In the genomic region with DNA sequence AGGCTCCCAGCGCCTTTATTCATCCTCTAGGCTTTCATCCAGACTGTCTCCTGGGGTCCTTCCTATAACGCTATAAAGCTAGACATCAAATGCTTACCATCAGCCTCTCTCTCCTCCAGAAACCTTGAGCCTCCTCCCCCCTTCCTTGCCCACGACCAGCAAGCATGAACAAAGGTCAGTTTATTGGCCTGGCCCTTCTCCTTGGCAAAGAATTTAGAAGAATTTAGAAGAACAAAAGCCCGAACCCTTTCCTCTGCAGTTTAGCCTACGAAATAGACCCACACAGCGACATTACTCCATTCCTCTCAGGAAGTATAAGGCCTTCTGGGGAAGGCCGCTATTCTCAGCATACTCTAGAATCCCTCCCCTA, we compare ENCODE assay signal across 8 mouse cellular contexts. TPM values are rescaled to one million over a fixed set of nuclear protein-coding genes. Genes with fewer than 3 reads are reported as not detected.
DNase-seq lines count a peak whose midpoint lies in the region; ATAC-seq lines count a peak whose summit lies in the region.

No protein-coding gene starts in this region.

- peak; percentile 23; the same call in 1 of the 2 replicates for ATAC-seq in lung, embryonic 16.5 days (ENCODE audit: low read depth)
- peak; percentile 22; the same call in 1 of the 2 replicates for ATAC-seq in neural tube, embryonic 15.5 days (ENCODE audit: low FRiP score)

- H3K9ac ChIP-seq in lung, embryonic 16.5 days (ENCODE audit: low read length) = peak overlapping the region; percentile 75
- peak overlapping the region; percentile 27 for H3K9ac ChIP-seq in neural tube, embryonic 15.5 days (replicated peaks)

- no peak for DNase-seq in lung, postnatal 36 days
- DNase-seq in forebrain, embryonic 10.5 days (ENCODE audit: extremely low spot score, low spot score) = no peak
- no peak for DNase-seq in limb, embryonic 10.5 days (ENCODE audit: low spot score)
- DNase-seq in B cell, adult 2 months = no peak
- DNase-seq in layer of hippocampus, postnatal 10 days (ENCODE audit: low spot score in 2 of 2) = no peak
- DNase-seq in left cerebral cortex, adult 8-10 months (ENCODE audit: low spot score in 2 of 2) = no peak

- H3K36me3 ChIP-seq in lung, embryonic 16.5 days (ENCODE audit: control insufficient read depth, insufficient read depth, low read length) = no peaks in the 10 kb centered on the region
- no peaks in the 10 kb centered on the region for H3K36me3 ChIP-seq in forebrain, embryonic 10.5 days (replicated peaks)
- no peaks in the 10 kb centered on the region for H3K36me3 ChIP-seq in limb, embryonic 10.5 days
- no peaks in the 10 kb centered on the region for H3K36me3 ChIP-seq in neural tube, embryonic 15.5 days

- H3K27me3 ChIP-seq in lung, embryonic 16.5 days (ENCODE audit: control insufficient read depth, insufficient read depth, low read depth, low read length) = no peaks in the 10 kb centered on the region
- 0 out of 2 replicates have a peak, but pooled peaks cover 5% of the 10 kb centered on the region for H3K27me3 ChIP-seq in forebrain, embryonic 10.5 days (ENCODE audit: poor library complexity, severe bottlenecking)
- no peaks in the 10 kb centered on the region for H3K27me3 ChIP-seq in limb, embryonic 10.5 days (ENCODE audit: low read depth, poor library complexity, severe bottlenecking)
- no peaks in the 10 kb centered on the region for H3K27me3 ChIP-seq in neural tube, embryonic 15.5 days (replicated peaks)

- H3K27ac ChIP-seq in lung, embryonic 16.5 days (ENCODE audit: low read length) = peak overlapping the region; percentile 98
- H3K27ac ChIP-seq in forebrain, embryonic 10.5 days = peak overlapping the region; percentile 95
- peak overlapping the region; percentile 96 for H3K27ac ChIP-seq in limb, embryonic 10.5 days
- H3K27ac ChIP-seq in neural tube, embryonic 15.5 days (replicated peaks) = peak overlapping the region; percentile 91

- H3K4me1 ChIP-seq in lung, embryonic 16.5 days (replicated peaks; ENCODE audit: control insufficient read depth, insufficient read depth, low read length) = peaks cover 26% of the 10 kb centered on the region
- peaks cover 26% of the 10 kb centered on the region for H3K4me1 ChIP-seq in forebrain, embryonic 10.5 days
- H3K4me1 ChIP-seq in limb, embryonic 10.5 days = peaks cover 22% of the 10 kb centered on the region
- H3K4me1 ChIP-seq in neural tube, embryonic 15.5 days = peaks cover 42% of the 10 kb centered on the region

- no peaks in the 10 kb centered on the region for H3K9me3 ChIP-seq in lung, embryonic 16.5 days (ENCODE audit: control insufficient read depth, low read length)
- H3K9me3 ChIP-seq in forebrain, embryonic 10.5 days = no peaks in the 10 kb centered on the region
- H3K9me3 ChIP-seq in limb, embryonic 10.5 days (replicated peaks) = no peaks in the 10 kb centered on the region
- no peaks in the 10 kb centered on the region for H3K9me3 ChIP-seq in neural tube, embryonic 15.5 days (replicated peaks)

- peak overlapping the region; percentile 44 for H3K4me3 ChIP-seq in lung, embryonic 16.5 days (ENCODE audit: low read length)
- peak overlapping the region; percentile 48 for H3K4me3 ChIP-seq in forebrain, embryonic 10.5 days
- H3K4me3 ChIP-seq in limb, embryonic 10.5 days = peak overlapping the region; percentile 51
- peak overlapping the region; percentile 29 for H3K4me3 ChIP-seq in neural tube, embryonic 15.5 days (replicated peaks)

- 31% methylated on average over 7 of the region's 7 CpGs for WGBS in lung, embryonic 16.5 days
- 60% methylated on average over 7 of the region's 7 CpGs for WGBS in forebrain, embryonic 10.5 days
- WGBS in limb, embryonic 10.5 days = 58% methylated on average over 7 of the region's 7 CpGs
- WGBS in neural tube, embryonic 15.5 days = 24% methylated on average over 7 of the region's 7 CpGs

- H3K4me2 ChIP-seq in lung, embryonic 16.5 days (ENCODE audit: low read depth, low read length) = peak overlapping the region; percentile 71
- H3K4me2 ChIP-seq in neural tube, embryonic 15.5 days = peak overlapping the region; percentile 54

RNA-seq across cellular contexts. Expression of gene Sh2d6, which starts 8.5 kb away (rescaled TPM):
- polyA plus RNA-seq in lung, embryonic 16.5 days (2015; fragmentation: Nextera tagmentation; extraction: Ambion mirVana) = not detected in 2 replicates
- 0.11 and 0.30 TPM in 2 replicates for polyA plus RNA-seq in forebrain, embryonic 10.5 days (2016; fragmentation: Nextera tagmentation; extraction: Ambion mirVana)
- 0.15 TPM in 1 of 2 replicates, not detected in the other for polyA plus RNA-seq in limb, embryonic 10.5 days (2016; fragmentation: Nextera tagmentation; extraction: Ambion mirVana)
- polyA plus RNA-seq in neural tube, embryonic 15.5 days (2015; fragmentation: Nextera tagmentation; extraction: Ambion mirVana) = 0.24 and 0.70 TPM in 2 replicates
- total RNA-seq in layer of hippocampus, postnatal 10 days (2021) = under 1 TPM; 0.67 to 0.78 TPM
- total RNA-seq in left cerebral cortex, adult 8-10 months (2022) = 1 to 10 TPM in 2 of 4 experiments, under 1 TPM in 2; 0.59 to 1.7 (median 1.2) TPM

RNA-seq across cellular contexts. Expression of gene Capg, which starts 31.1 kb away (rescaled TPM):
- 75.8 and 82.9 TPM in 2 replicates for polyA plus RNA-seq in lung, embryonic 16.5 days (2015; fragmentation: Nextera tagmentation; extraction: Ambion mirVana)
- 8.9 and 10.5 TPM in 2 replicates for polyA plus RNA-seq in forebrain, embryonic 10.5 days (2016; fragmentation: Nextera tagmentation; extraction: Ambion mirVana)
- 20.8 and 23.3 TPM in 2 replicates for polyA plus RNA-seq in limb, embryonic 10.5 days (2016; fragmentation: Nextera tagmentation; extraction: Ambion mirVana)
- polyA plus RNA-seq in neural tube, embryonic 15.5 days (2015; fragmentation: Nextera tagmentation; extraction: Ambion mirVana) = 8.4 and 23.4 TPM in 2 replicates
- total RNA-seq in layer of hippocampus, postnatal 10 days (2021) = 1 to 10 TPM; 2.1 to 3.4 TPM
- total RNA-seq in left cerebral cortex, adult 8-10 months (2022) = 10 to 100 TPM in 2 of 4 experiments, 1 to 10 TPM in 2; 2.9 to 16.9 (median 10.0) TPM
